Mouse (Mus musculus) thymus, postnatal 0 days (tissue): ENCODE data around the gene Brd3. TPM values are rescaled to one million over a fixed set of nuclear protein-coding genes. Genes with fewer than 3 reads are reported as not detected.

Experiments
- DNase-seq: peaks from one replicate; pipeline ENCODE4 v3.0.0-alpha.2; 2015; ENCODE audit warnings: low spot score
- microRNA-seq: library from miRNA; unstranded; fragments of <30 nt; microRNA quantifications from one replicate; pipeline ENCODE4, GENCODE M21; 2016; ENCODE audit warnings: borderline number of aligned reads
- polyA plus RNA-seq: library from polyadenylated mRNA; unstranded; fragments of >200 nt; fragmentation: Nextera tagmentation; extraction: Ambion mirVana; gene quantifications from 2 replicates; pipeline ENCODE4 v1.2.1, GENCODE M21; 2015

Brd3 gene
- polyA plus RNA-seq, 1 experiment from 2014 or later = 68.8 TPM

DNA sequence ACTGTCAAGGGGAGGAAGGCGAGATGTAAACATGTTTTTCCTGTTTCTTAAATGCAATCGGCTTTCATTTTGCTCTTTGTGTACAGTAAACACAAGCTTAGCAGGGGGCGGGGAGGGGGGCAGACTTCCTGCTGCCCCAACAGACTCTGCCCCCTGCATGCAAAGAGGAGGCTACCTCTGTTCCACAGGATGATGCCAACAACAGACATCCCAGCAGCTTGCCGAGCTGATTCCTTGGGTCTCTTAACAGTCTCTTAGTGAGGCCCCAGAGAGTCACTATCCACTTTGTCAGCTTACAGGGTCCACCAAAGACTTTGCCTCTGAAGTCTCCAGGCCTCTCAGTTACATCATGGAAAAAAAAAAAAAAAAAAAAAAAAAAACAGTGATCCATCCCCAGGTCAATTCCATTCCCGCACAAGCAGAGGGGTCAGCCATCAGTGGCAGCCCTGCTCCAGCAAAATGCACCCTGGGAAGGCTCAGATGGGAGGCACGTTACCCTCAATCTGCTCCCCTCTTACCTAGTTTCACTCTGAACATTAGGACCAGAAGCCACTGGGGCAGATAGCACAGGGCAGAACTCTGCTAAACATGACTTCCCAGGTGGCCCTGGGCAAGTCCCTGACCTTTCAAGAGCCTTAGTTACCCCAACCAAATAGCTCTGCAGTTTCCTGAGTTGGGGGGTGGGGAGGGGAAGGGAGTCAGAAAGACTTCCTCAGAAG lies 102.9 kb downstream of the Brd3 start:
- no peak for DNase-seq

DNA sequence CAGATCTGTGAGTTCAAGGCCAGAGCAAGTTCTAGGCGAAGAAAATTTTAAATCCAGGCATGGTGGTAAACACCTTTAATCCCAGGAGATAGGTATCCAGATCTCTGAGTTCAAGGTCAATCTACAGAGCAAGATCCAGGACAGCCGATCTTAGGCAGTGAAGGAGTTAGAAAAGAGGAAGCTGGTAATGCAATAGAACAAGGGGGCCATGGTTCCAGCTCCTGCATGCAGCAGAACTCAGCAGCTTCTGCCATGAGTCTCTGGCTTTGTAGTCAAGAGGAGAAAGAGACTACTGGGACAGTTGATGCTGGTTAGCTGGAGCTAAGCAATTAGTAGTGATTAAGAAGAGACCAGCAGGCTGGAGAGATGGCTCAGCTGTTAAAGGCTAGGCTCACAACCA lies 105.9 kb downstream of the Brd3 start:
- DNase-seq = no peak

DNA sequence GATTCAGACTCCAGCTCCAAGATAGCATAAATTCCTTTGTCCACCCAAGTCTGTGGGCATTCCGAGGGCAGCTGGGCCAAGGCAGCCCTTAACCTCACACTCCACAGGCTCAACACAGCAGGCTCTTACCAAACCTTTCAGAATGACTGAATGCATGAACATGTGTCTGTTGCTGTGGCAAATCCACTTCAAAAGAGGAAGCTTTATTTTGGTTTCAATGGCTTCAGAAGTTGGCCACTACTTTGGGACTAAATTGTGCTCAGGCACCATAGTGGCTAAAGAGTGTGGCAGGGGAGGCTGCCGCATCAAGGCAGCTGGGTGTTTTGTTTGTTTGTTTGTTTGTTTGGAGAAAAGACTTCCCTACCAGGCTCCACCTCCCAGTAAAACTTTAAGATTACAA lies 107.4 kb downstream of the Brd3 start:
- DNase-seq = no peak

DNA sequence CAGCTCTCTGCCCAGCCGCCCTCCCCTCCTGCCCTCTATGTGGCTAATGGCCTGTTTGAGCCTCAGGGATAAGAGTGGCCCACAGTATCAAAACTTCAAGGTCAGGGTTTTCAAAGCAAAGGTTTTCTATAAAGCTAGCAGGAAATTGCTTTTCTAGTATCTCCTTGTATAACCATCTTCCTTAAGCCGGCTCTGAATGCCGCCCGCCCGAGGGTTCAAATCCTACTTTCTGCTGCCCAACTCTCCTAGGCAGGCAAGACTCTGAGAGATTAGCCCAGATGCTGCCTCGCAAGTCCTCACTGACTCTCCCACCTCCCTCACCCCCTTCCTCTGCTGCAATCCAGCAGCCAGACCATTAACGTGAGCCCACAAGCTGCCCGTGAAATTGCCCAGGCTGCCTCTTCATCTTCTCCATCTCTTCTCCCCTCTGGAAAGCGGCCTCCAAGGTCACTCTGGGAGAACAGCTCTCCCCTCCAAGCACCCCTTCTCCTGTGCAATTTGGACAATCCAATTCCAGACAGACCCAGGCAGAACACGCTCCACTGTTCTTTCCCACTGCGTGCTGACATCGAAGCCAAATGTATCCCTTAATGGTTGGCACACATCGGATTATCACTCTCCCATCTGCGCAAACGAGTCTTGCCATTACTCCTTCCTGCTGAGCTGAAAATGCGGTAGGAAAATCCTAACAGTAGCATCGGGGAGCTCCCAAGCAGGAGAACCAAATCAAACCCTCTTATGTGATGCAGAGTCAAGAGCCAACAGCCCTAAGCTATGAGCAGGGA lies 110.6 kb downstream of the Brd3 start:
- no peak for DNase-seq

Small RNA genes within 50 kb of the gene (microRNA-seq; reads per million reads assigned to microRNA genes)
- gene Gm24049 = not detected
- not detected for gene Mir7578

Other genes with a start within 250 kb of the Brd3 start
- 6.4 and 7.9 TPM in 2 replicates for gene Vav2, start 80.6 kb downstream of the Brd3 start, polyA plus RNA-seq
- gene Brd3os, start 65.3 kb downstream of the Brd3 start, polyA plus RNA-seq = 2.0 and 2.1 TPM in 2 replicates
- 41.7 and 42.7 TPM in 2 replicates for gene Wdr5, start 7.5 kb upstream of the Brd3 start, polyA plus RNA-seq
- 5.1 and 5.5 TPM in 2 replicates for gene Rxra, start 168.8 kb upstream of the Brd3 start, polyA plus RNA-seq